Mouse (Mus musculus) adrenal gland, adult 2 months (tissue): ENCODE measurements around the gene Prdm16. TPM values are rescaled to one million over a fixed set of nuclear protein-coding genes. Genes with fewer than 3 reads are reported as not detected.
A peak's percentile ranks its signal among the peaks of the same experiment; 100 is the strongest.

Experiments used
- DNase-seq: peaks from one replicate; pipeline ENCODE4 v3.0.0; 2021
- polyA plus RNA-seq: library from polyadenylated mRNA; depleted of rRNA; stranded (reverse); fragments of >200 nt; gene quantifications from 2 replicates; pipeline ENCODE4 v1.2.3, GENCODE M21; 2012
- total RNA-seq, 2 experiments: library from RNA; stranded (reverse); gene quantifications; 2 replicates each; pipeline ENCODE4 v1.2.3; 2021

Prdm16 gene
- total and polyA plus RNA-seq, 3 experiments = 5.4 to 10.6 (median 7.2) TPM

GRCm38 (mm10) chr4:154480544-154481260 lies 156.0 kb downstream of the Prdm16 start:
- no peak for DNase-seq

GRCm38 (mm10) chr4:154480143-154480542 lies 156.5 kb downstream of the Prdm16 start:
- DNase-seq = no peak

GRCm38 (mm10) chr4:154478933-154479613 lies 157.6 kb downstream of the Prdm16 start:
- DNase-seq = no peak

GRCm38 (mm10) chr4:154473571-154474307 lies 162.9 kb downstream of the Prdm16 start:
- no peak for DNase-seq

GRCm38 (mm10) chr4:154472569-154472968 lies 164.1 kb downstream of the Prdm16 start:
- no peak for DNase-seq

GRCm38 (mm10) chr4:154471447-154472101 lies 165.1 kb downstream of the Prdm16 start:
- no peak for DNase-seq

GRCm38 (mm10) chr4:154466305-154466704 lies 170.4 kb downstream of the Prdm16 start:
- DNase-seq = no peak

GRCm38 (mm10) chr4:154465123-154465522 lies 171.6 kb downstream of the Prdm16 start:
- no peak for DNase-seq

GRCm38 (mm10) chr4:154460021-154460420 lies 176.7 kb downstream of the Prdm16 start:
- DNase-seq = no peak

GRCm38 (mm10) chr4:154457756-154458155 lies 178.9 kb downstream of the Prdm16 start:
- no peak for DNase-seq

GRCm38 (mm10) chr4:154456265-154456822 lies 180.3 kb downstream of the Prdm16 start:
- DNase-seq = no peak

- DNase-seq = peak; percentile 10
Measured at GRCm38 (mm10) chr4:154450441-154450840, 186.2 kb downstream of the Prdm16 start.

- DNase-seq = no peak
Measured at GRCm38 (mm10) chr4:154450036-154450435, 186.6 kb downstream of the Prdm16 start.

- peak; percentile 35 for DNase-seq
Measured at GRCm38 (mm10) chr4:154449343-154449742, 187.3 kb downstream of the Prdm16 start.

- DNase-seq = no peak
Measured at GRCm38 (mm10) chr4:154445721-154446120, 191.0 kb downstream of the Prdm16 start.

GRCm38 (mm10) chr4:154442645-154443304 lies 193.9 kb downstream of the Prdm16 start:
- DNase-seq = no peak

GRCm38 (mm10) chr4:154439455-154440052 lies 197.1 kb downstream of the Prdm16 start:
- no peak for DNase-seq

GRCm38 (mm10) chr4:154438610-154439009 lies 198.1 kb downstream of the Prdm16 start:
- DNase-seq = no peak

- no peak for DNase-seq
Measured at GRCm38 (mm10) chr4:154429770-154430169, 206.9 kb downstream of the Prdm16 start.

- DNase-seq = no peak
Measured at GRCm38 (mm10) chr4:154426901-154427300, 209.8 kb downstream of the Prdm16 start.

- peak; percentile 71 for DNase-seq
Measured at GRCm38 (mm10) chr4:154425284-154425683, 211.4 kb downstream of the Prdm16 start.
